Mouse (Mus musculus): ENCODE results near the gene Gm10959. TPM values are rescaled to one million over a fixed set of nuclear protein-coding genes. Genes with fewer than 3 reads are reported as not detected.

The Gm10959 gene
- polyA plus RNA-seq, 1 experiment = not detected

- no peak for TF ChIP-seq POLR2A (IDR thresholded peaks at IDR 0.05; ENCODE audit: control insufficient read depth, low read depth, low read length)
- TF ChIP-seq CTCF (IDR thresholded peaks at IDR 0.05; ENCODE audit: control insufficient read depth, insufficient read depth, insufficient replicate concordance, low read depth, low read length) = no peak
- no peaks in the 10 kb centered on the region for H3K36me3 ChIP-seq (ENCODE audit: control insufficient read depth, insufficient read depth, low read length)
Measured at GRCm38 (mm10) chr3:122888371-122888819, 30.8 kb downstream of the Gm10959 start.

DNA sequence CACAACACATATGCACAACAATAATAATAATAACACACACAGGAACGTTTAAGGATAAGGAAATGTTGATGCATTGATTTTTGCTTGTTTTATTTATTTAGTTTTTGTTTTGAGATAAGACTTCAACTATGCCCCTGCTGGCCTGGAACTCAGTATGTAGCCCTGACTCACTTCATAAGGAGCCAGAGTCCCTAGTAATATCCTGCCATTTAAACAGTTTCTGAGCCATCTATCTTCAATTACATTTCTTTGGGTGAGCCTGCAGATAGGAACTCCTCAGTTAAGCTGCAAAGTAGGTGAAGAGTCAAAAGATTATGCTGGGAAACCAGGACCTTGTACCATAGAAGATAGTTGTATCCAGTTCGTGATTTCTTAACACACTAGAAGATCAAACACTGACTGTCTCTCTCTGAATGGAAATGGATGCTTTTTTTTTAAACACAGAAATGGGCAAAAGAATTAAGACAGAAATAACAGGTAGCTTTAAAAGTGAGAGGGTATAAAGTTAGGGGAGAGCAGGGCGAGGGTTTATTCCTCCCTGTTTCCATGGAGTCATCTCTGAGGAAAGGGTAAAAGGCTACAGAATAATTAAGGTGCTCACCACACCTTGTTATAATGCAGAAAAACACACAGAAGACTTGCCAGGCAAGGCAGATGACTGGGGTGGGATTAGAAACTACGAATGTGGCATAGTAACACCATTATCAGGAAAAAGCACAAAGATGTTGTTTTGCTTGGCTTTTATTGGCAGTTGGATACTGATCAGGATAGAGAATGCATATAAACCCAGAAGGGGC, 31.5 kb downstream of the Gm10959 start:
- Histone ChIP-seq H3K27ac (ENCODE audit: control insufficient read depth, insufficient read depth, low read depth, low read length) (no peak overlapping the region), H3K36me3 (ENCODE audit: control insufficient read depth, insufficient read depth, low read length) (no peaks in the 10 kb centered on the region), H3K4me1 (ENCODE audit: control insufficient read depth, insufficient read depth, low read length) (no peaks in the 10 kb centered on the region), H3K4me3 (ENCODE audit: control insufficient read depth, low read depth, low read length) (no peak overlapping the region), H3K27me3 (ENCODE audit: control insufficient read depth, insufficient read depth, low read length) (no peaks in the 10 kb centered on the region)
- no peak for TF ChIP-seq POLR2A (IDR thresholded peaks at IDR 0.05; ENCODE audit: control insufficient read depth, low read depth, low read length)
- TF ChIP-seq CTCF (IDR thresholded peaks at IDR 0.05; ENCODE audit: control insufficient read depth, insufficient read depth, insufficient replicate concordance, low read depth, low read length) = no peak

More at GRCm38 (mm10) chr3:122888371-122888819, 30.8 kb downstream of the Gm10959 start:
- Histone ChIP-seq H3K4me1 (ENCODE audit: control insufficient read depth, insufficient read depth, low read length) (no peaks in the 10 kb centered on the region), H3K27ac (ENCODE audit: control insufficient read depth, insufficient read depth, low read depth, low read length) (no peak overlapping the region), H3K4me3 (ENCODE audit: control insufficient read depth, low read depth, low read length) (no peak overlapping the region), H3K27me3 (ENCODE audit: control insufficient read depth, insufficient read depth, low read length) (no peaks in the 10 kb centered on the region)

- Histone ChIP-seq H3K36me3 (ENCODE audit: control insufficient read depth, insufficient read depth, low read length) (no peaks in the 10 kb centered on the region), H3K4me3 (ENCODE audit: control insufficient read depth, low read depth, low read length) (no peak overlapping the region), H3K27me3 (ENCODE audit: control insufficient read depth, insufficient read depth, low read length) (no peaks in the 10 kb centered on the region), H3K27ac (ENCODE audit: control insufficient read depth, insufficient read depth, low read depth, low read length) (no peak overlapping the region), H3K4me1 (ENCODE audit: control insufficient read depth, insufficient read depth, low read length) (no peaks in the 10 kb centered on the region)
- TF ChIP-seq POLR2A (IDR thresholded peaks at IDR 0.05; ENCODE audit: control insufficient read depth, low read depth, low read length) = no peak
- TF ChIP-seq CTCF (IDR thresholded peaks at IDR 0.05; ENCODE audit: control insufficient read depth, insufficient read depth, insufficient replicate concordance, low read depth, low read length) = no peak
Measured at GRCm38 (mm10) chr3:122878705-122879315, 40.4 kb downstream of the Gm10959 start.

GRCm38 (mm10) chr3:122877543-122877942, 41.6 kb downstream of the Gm10959 start:
- no peak overlapping the region for H3K4me3 ChIP-seq (ENCODE audit: control insufficient read depth, low read depth, low read length)
- H3K27ac ChIP-seq (ENCODE audit: control insufficient read depth, insufficient read depth, low read depth, low read length) = no peak overlapping the region
- no peaks in the 10 kb centered on the region for H3K4me1 ChIP-seq (ENCODE audit: control insufficient read depth, insufficient read depth, low read length)
- TF ChIP-seq POLR2A (IDR thresholded peaks at IDR 0.05; ENCODE audit: control insufficient read depth, low read depth, low read length) (no peak), CTCF (IDR thresholded peaks at IDR 0.05; ENCODE audit: control insufficient read depth, insufficient read depth, insufficient replicate concordance, low read depth, low read length) (no peak)
- H3K27me3 ChIP-seq (ENCODE audit: control insufficient read depth, insufficient read depth, low read length) = no peaks in the 10 kb centered on the region
- H3K36me3 ChIP-seq (ENCODE audit: control insufficient read depth, insufficient read depth, low read length) = no peaks in the 10 kb centered on the region

DNA sequence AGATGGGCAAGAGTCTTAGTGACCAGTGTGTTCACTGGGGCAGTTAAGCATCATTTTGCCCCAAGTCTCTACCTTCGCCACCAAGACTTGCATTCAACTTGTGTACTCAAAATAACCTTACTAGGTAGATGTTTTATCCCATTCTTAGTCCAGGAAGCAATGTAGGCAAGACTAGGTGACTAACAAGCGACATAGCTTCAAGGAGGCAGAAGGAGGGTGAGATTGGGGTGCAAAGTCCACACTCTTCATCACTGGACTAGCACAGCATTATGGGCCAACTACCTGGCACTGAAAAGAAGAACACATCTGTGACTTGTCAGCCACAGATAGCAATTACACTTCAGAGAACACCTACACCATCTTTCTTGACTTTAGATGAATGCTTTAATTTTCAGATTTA, 42.3 kb downstream of the Gm10959 start:
- H3K27me3 ChIP-seq (ENCODE audit: control insufficient read depth, insufficient read depth, low read length) = no peaks in the 10 kb centered on the region
- no peaks in the 10 kb centered on the region for H3K4me1 ChIP-seq (ENCODE audit: control insufficient read depth, insufficient read depth, low read length)
- no peak overlapping the region for H3K4me3 ChIP-seq (ENCODE audit: control insufficient read depth, low read depth, low read length)
- TF ChIP-seq CTCF (IDR thresholded peaks at IDR 0.05; ENCODE audit: control insufficient read depth, insufficient read depth, insufficient replicate concordance, low read depth, low read length) (no peak), POLR2A (IDR thresholded peaks at IDR 0.05; ENCODE audit: control insufficient read depth, low read depth, low read length) (no peak)
- H3K36me3 ChIP-seq (ENCODE audit: control insufficient read depth, insufficient read depth, low read length) = no peaks in the 10 kb centered on the region
- no peak overlapping the region for H3K27ac ChIP-seq (ENCODE audit: control insufficient read depth, insufficient read depth, low read depth, low read length)

DNA sequence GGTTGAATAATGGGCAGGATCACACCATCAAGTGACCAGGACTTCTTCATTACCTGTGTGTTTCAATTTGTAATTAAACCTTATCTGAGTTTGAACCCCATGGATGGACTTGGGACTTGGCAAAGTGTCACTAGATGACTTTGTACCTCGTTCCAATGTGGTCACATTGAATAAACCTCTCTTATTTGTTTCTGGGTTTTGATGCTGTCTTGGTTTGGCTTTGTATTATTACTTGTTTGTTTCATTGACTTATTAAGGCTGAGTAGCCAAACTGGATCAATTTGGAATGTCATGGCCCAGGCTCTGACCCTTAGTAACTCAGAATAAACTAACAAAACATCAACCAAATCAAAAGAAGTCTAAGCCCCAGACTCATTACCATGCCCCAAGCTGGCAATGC, 47.6 kb downstream of the Gm10959 start:
- Histone ChIP-seq H3K27ac (ENCODE audit: control insufficient read depth, insufficient read depth, low read depth, low read length) (no peak overlapping the region), H3K36me3 (ENCODE audit: control insufficient read depth, insufficient read depth, low read length) (no peaks in the 10 kb centered on the region), H3K4me1 (ENCODE audit: control insufficient read depth, insufficient read depth, low read length) (no peaks in the 10 kb centered on the region), H3K27me3 (ENCODE audit: control insufficient read depth, insufficient read depth, low read length) (no peaks in the 10 kb centered on the region), H3K4me3 (ENCODE audit: control insufficient read depth, low read depth, low read length) (no peak overlapping the region)
- TF ChIP-seq POLR2A (IDR thresholded peaks at IDR 0.05; ENCODE audit: control insufficient read depth, low read depth, low read length) = no peak
- no peak for TF ChIP-seq CTCF (IDR thresholded peaks at IDR 0.05; ENCODE audit: control insufficient read depth, insufficient read depth, insufficient replicate concordance, low read depth, low read length)

- H3K4me3 ChIP-seq (ENCODE audit: control insufficient read depth, low read depth, low read length) = no peak overlapping the region
- no peaks in the 10 kb centered on the region for H3K36me3 ChIP-seq (ENCODE audit: control insufficient read depth, insufficient read depth, low read length)
- H3K4me1 ChIP-seq (ENCODE audit: control insufficient read depth, insufficient read depth, low read length) = no peaks in the 10 kb centered on the region
- TF ChIP-seq CTCF (IDR thresholded peaks at IDR 0.05; ENCODE audit: control insufficient read depth, insufficient read depth, insufficient replicate concordance, low read depth, low read length) = no peak
- TF ChIP-seq POLR2A (IDR thresholded peaks at IDR 0.05; ENCODE audit: control insufficient read depth, low read depth, low read length) = no peak
- no peak overlapping the region for H3K27ac ChIP-seq (ENCODE audit: control insufficient read depth, insufficient read depth, low read depth, low read length)
- no peaks in the 10 kb centered on the region for H3K27me3 ChIP-seq (ENCODE audit: control insufficient read depth, insufficient read depth, low read length)
Measured at GRCm38 (mm10) chr3:122868270-122868669, 50.9 kb downstream of the Gm10959 start.
